Mouse (Mus musculus) adrenal gland, postnatal 14 days (tissue): ENCODE measurements at regions not wholly inside any gene's neighbourhood (a gene's known extent, or its start where the extent isn't known, plus 50 kb on each side); places are given as distances from the start of the nearest gene placed in this dataset.
"Not testable (repeated sequence)": the region's sequence is repeated elsewhere in the genome, so short reads cannot be mapped to it uniquely, and the experiment has no call there.

Experiments
- DNase-seq: peaks from one replicate; pipeline ENCODE4 v3.0.0; 2021; ENCODE audit warnings: mixed read lengths

GRCm38 (mm10) chr12:113333399-113333798 is 147.7 kb downstream of the Tmem121 start:
- DNase-seq = no peak

GRCm38 (mm10) chr12:113333853-113334252 is 148.1 kb downstream of the Tmem121 start:
- not testable (repeated sequence) for DNase-seq

- DNase-seq = no peak
Measured at GRCm38 (mm10) chr12:113337271-113337670, 151.5 kb downstream of the Tmem121 start.

- DNase-seq = no peak
Measured at GRCm38 (mm10) chr12:113338891-113339290, 150.4 kb upstream of the Adam6b start.

GRCm38 (mm10) chr12:113341046-113341445 is 148.3 kb upstream of the Adam6b start:
- DNase-seq = peak; percentile 61

GRCm38 (mm10) chr12:113355132-113355531 is 134.2 kb upstream of the Adam6b start:
- DNase-seq = no peak

- DNase-seq = no peak
Measured at GRCm38 (mm10) chr12:113358077-113358476, 131.2 kb upstream of the Adam6b start.

GRCm38 (mm10) chr12:113360032-113360431 is 129.3 kb upstream of the Adam6b start:
- no peak for DNase-seq

- DNase-seq = no peak
Measured at GRCm38 (mm10) chr12:113362409-113363038, 126.8 kb upstream of the Adam6b start.

- DNase-seq = no peak
Measured at GRCm38 (mm10) chr12:113364023-113364422, 125.3 kb upstream of the Adam6b start.

- DNase-seq = no peak
Measured at GRCm38 (mm10) chr12:113364437-113364836, 124.9 kb upstream of the Adam6b start.

GRCm38 (mm10) chr12:113365783-113366182 is 123.5 kb upstream of the Adam6b start:
- no peak for DNase-seq

GRCm38 (mm10) chr12:113366394-113366793 is 122.9 kb upstream of the Adam6b start:
- no peak for DNase-seq

GRCm38 (mm10) chr12:113401578-113402113 is 87.7 kb upstream of the Adam6b start:
- no peak for DNase-seq

GRCm38 (mm10) chr12:113402823-113403222 is 86.5 kb upstream of the Adam6b start:
- no peak for DNase-seq

GRCm38 (mm10) chr12:113411113-113411512 is 78.2 kb upstream of the Adam6b start:
- no peak for DNase-seq

GRCm38 (mm10) chr12:113413996-113414395 is 75.3 kb upstream of the Adam6b start:
- no peak for DNase-seq

- no peak for DNase-seq
Measured at GRCm38 (mm10) chr12:113417521-113417920, 71.8 kb upstream of the Adam6b start.

- no peak for DNase-seq
Measured at GRCm38 (mm10) chr12:113418731-113419402, 70.4 kb upstream of the Adam6b start.

GRCm38 (mm10) chr12:113420721-113421305 is 68.5 kb upstream of the Adam6b start:
- no peak for DNase-seq

GRCm38 (mm10) chr12:113421716-113422595 is 67.4 kb upstream of the Adam6b start:
- DNase-seq = no peak

- DNase-seq = no peak
Measured at GRCm38 (mm10) chr12:113422736-113423254, 66.5 kb upstream of the Adam6b start.
